Mouse (Mus musculus) testis, adult 2 months (tissue): ENCODE data around the gene Pkp4.

ENCODE experiments used
- CTCF ChIP-seq: fragments of 200-500 bp; IDR thresholded peaks from 2 replicates; pipeline ENCODE4 v1.5.1; 2012; ENCODE audit warnings: low read depth, mild to moderate bottlenecking, inconsistent platforms, low read length, moderate library complexity; ENCODE audit not compliant: control insufficient read depth, insufficient read depth, insufficient replicate concordance
- POLR2A ChIP-seq: fragments of 200-500 bp; IDR thresholded peaks from 2 replicates; pipeline ENCODE4 v1.6.1; 2012; ENCODE audit warnings: low read depth, mild to moderate bottlenecking, inconsistent platforms, low read length, moderate library complexity; ENCODE audit not compliant: control insufficient read depth

GRCm38 (mm10) chr2:59161021-59161440, 381 bp downstream of the Pkp4 start:
- TF ChIP-seq POLR2A (no peak), CTCF (no peak)
